Mouse (Mus musculus): ENCODE measurements around the gene Usp43.

Gene Usp43

GRCm38 (mm10) chr11:67903756-67904155 is 18.2 kb downstream of the Usp43 start:
- DNase-seq (ENCODE audit: low read depth, low spot score): no peak

GRCm38 (mm10) chr11:67897064-67897560 is 24.8 kb downstream of the Usp43 start:
- no peak for DNase-seq (ENCODE audit: low read depth, low spot score)

GRCm38 (mm10) chr11:67895641-67896040 is 26.3 kb downstream of the Usp43 start:
- DNase-seq (ENCODE audit: low read depth, low spot score): no peak

GRCm38 (mm10) chr11:67888521-67888920 is 33.4 kb downstream of the Usp43 start:
- DNase-seq (ENCODE audit: low read depth, low spot score): no peak

- DNase-seq (ENCODE audit: low read depth, low spot score): peak; percentile 14
Measured at GRCm38 (mm10) chr11:67885921-67886320, 36.0 kb downstream of the Usp43 start.

GRCm38 (mm10) chr11:67865521-67866197 is 56.3 kb downstream of the Usp43 start:
- no peak for DNase-seq (ENCODE audit: low read depth, low spot score)

- DNase-seq (ENCODE audit: low read depth, low spot score): no peak
Measured at GRCm38 (mm10) chr11:67865100-67865499, 56.9 kb downstream of the Usp43 start.

GRCm38 (mm10) chr11:67861399-67861838 is 60.5 kb downstream of the Usp43 start:
- no peak for DNase-seq (ENCODE audit: low read depth, low spot score)

GRCm38 (mm10) chr11:67860743-67861398 is 61.1 kb downstream of the Usp43 start:
- no peak for DNase-seq (ENCODE audit: low read depth, low spot score)

GRCm38 (mm10) chr11:67858518-67858917 is 63.4 kb downstream of the Usp43 start:
- no peak for DNase-seq (ENCODE audit: low read depth, low spot score)

GRCm38 (mm10) chr11:67855035-67855434 is 66.9 kb downstream of the Usp43 start:
- no peak for DNase-seq (ENCODE audit: low read depth, low spot score)

GRCm38 (mm10) chr11:67853996-67854395 is 68.0 kb downstream of the Usp43 start:
- no peak for DNase-seq (ENCODE audit: low read depth, low spot score)

- DNase-seq (ENCODE audit: low read depth, low spot score): no peak
Measured at GRCm38 (mm10) chr11:67851770-67852169, 70.2 kb downstream of the Usp43 start.

- DNase-seq (ENCODE audit: low read depth, low spot score): no peak
Measured at GRCm38 (mm10) chr11:67845193-67845592, 76.8 kb downstream of the Usp43 start.

GRCm38 (mm10) chr11:67839810-67840209 is 82.1 kb downstream of the Usp43 start:
- no peak for DNase-seq (ENCODE audit: low read depth, low spot score)

GRCm38 (mm10) chr11:67835408-67836078 is 86.4 kb downstream of the Usp43 start:
- no peak for DNase-seq (ENCODE audit: low read depth, low spot score)

GRCm38 (mm10) chr11:67831820-67832219 is 90.1 kb downstream of the Usp43 start:
- no peak for DNase-seq (ENCODE audit: low read depth, low spot score)

GRCm38 (mm10) chr11:67829530-67829929 is 92.4 kb downstream of the Usp43 start:
- DNase-seq (ENCODE audit: low read depth, low spot score): no peak

- DNase-seq (ENCODE audit: low read depth, low spot score): no peak
Measured at GRCm38 (mm10) chr11:67828360-67829059, 93.4 kb downstream of the Usp43 start.

- no peak for DNase-seq (ENCODE audit: low read depth, low spot score)
Measured at GRCm38 (mm10) chr11:67821560-67821959, 100.4 kb downstream of the Usp43 start.

GRCm38 (mm10) chr11:67820221-67820620 is 101.7 kb downstream of the Usp43 start:
- peak; percentile 21 for DNase-seq (ENCODE audit: low read depth, low spot score)

- peak; percentile 27 for DNase-seq (ENCODE audit: low read depth, low spot score)
Measured at GRCm38 (mm10) chr11:67819604-67820003, 102.3 kb downstream of the Usp43 start.
